Mouse (Mus musculus): ENCODE measurements around the gene Sacm1l. TPM values are rescaled to one million over a fixed set of nuclear protein-coding genes. Genes with fewer than 3 reads are reported as not detected.

Gene Sacm1l
- total RNA-seq (2021): 10 to 100 TPM; 19.2 to 23.7 TPM
- long read RNA-seq, experiment 1, transcript Sacm1l-201 (20 exons, 3,558 nt): major isoform, 18 of 20 reads
- long read RNA-seq, experiment 1, partial matches to known transcripts: 2 of 20 reads
- long read RNA-seq, experiment 1, other reads (novel, unspliced or antisense): 0 of 20 reads
- long read RNA-seq, experiment 2, transcript Sacm1l-201 (20 exons, 3,558 nt): major isoform, 30 of 32 reads
- long read RNA-seq, experiment 2, partial matches to known transcripts: 2 of 32 reads
- long read RNA-seq, experiment 2, other reads (novel, unspliced or antisense): 0 of 32 reads

GRCm38 (mm10) chr9:123529392-123530157, at the start of gene Sacm1l:
Gene Sacm1l (plus strand): TSS chr9:123529759.
- DNase-seq: peak; percentile 99
- intact Hi-C loops (cut with DNase I; ENCODE audit: low total_unique reads): no loop called here

- DNase-seq: no peak
- intact Hi-C loops (cut with DNase I; ENCODE audit: low total_unique reads): loop anchor here (5.0 kb wide), 1 partner anchor 37 kb away; no protein-coding TSS in a partner anchor
Measured at GRCm38 (mm10) chr9:123479876-123480252, 49.7 kb upstream of the Sacm1l start.

- no peak for DNase-seq
- intact Hi-C loops (cut with DNase I; ENCODE audit: low total_unique reads): loop anchor here (5.0 kb wide), 1 partner anchor 37 kb away; no protein-coding TSS in a partner anchor
Measured at GRCm38 (mm10) chr9:123480253-123480921, 49.2 kb upstream of the Sacm1l start.

GRCm38 (mm10) chr9:123481136-123481535, 48.4 kb upstream of the Sacm1l start:
- no peak for DNase-seq
- intact Hi-C loops (cut with DNase I; ENCODE audit: low total_unique reads): loop anchor here (5.0 kb wide), 1 partner anchor 36 kb away; no protein-coding TSS in a partner anchor

GRCm38 (mm10) chr9:123483598-123483997, 46.0 kb upstream of the Sacm1l start:
- intact Hi-C loops (cut with DNase I; ENCODE audit: low total_unique reads): loop anchor here (5.0 kb wide), 1 partner anchor 34 kb away; no protein-coding TSS in a partner anchor
- no peak for DNase-seq

GRCm38 (mm10) chr9:123484830-123485229, 44.7 kb upstream of the Sacm1l start:
- DNase-seq: no peak
- intact Hi-C loops (cut with DNase I; ENCODE audit: low total_unique reads): loop anchor here (5.0 kb wide), 1 partner anchor 32 kb away; no protein-coding TSS in a partner anchor

GRCm38 (mm10) chr9:123485561-123485960, 44.0 kb upstream of the Sacm1l start:
- intact Hi-C loops (cut with DNase I; ENCODE audit: low total_unique reads): no loop called here
- no peak for DNase-seq

- intact Hi-C loops (cut with DNase I; ENCODE audit: low total_unique reads): no loop called here
- DNase-seq: no peak
Measured at GRCm38 (mm10) chr9:123486635-123487034, 42.9 kb upstream of the Sacm1l start.

GRCm38 (mm10) chr9:123489073-123489472, 40.5 kb upstream of the Sacm1l start:
- DNase-seq: no peak
- intact Hi-C loops (cut with DNase I; ENCODE audit: low total_unique reads): no loop called here

GRCm38 (mm10) chr9:123489727-123490343, 39.7 kb upstream of the Sacm1l start:
- DNase-seq: peak; percentile 46
- intact Hi-C loops (cut with DNase I; ENCODE audit: low total_unique reads): no loop called here

- DNase-seq: no peak
- intact Hi-C loops (cut with DNase I; ENCODE audit: low total_unique reads): no loop called here
Measured at GRCm38 (mm10) chr9:123490930-123491329, 38.6 kb upstream of the Sacm1l start.

GRCm38 (mm10) chr9:123491917-123492585, 37.5 kb upstream of the Sacm1l start:
- no peak for DNase-seq
- intact Hi-C loops (cut with DNase I; ENCODE audit: low total_unique reads): no loop called here

GRCm38 (mm10) chr9:123496665-123497064, 32.9 kb upstream of the Sacm1l start:
- DNase-seq: no peak
- intact Hi-C loops (cut with DNase I; ENCODE audit: low total_unique reads): no loop called here

GRCm38 (mm10) chr9:123497906-123498305, 31.7 kb upstream of the Sacm1l start:
- intact Hi-C loops (cut with DNase I; ENCODE audit: low total_unique reads): no loop called here

GRCm38 (mm10) chr9:123500480-123500879, 29.1 kb upstream of the Sacm1l start:
- DNase-seq: no peak
- intact Hi-C loops (cut with DNase I; ENCODE audit: low total_unique reads): no loop called here

More at GRCm38 (mm10) chr9:123497906-123498305, 31.7 kb upstream of the Sacm1l start:
- no peak for DNase-seq

- DNase-seq: no peak
- intact Hi-C loops (cut with DNase I; ENCODE audit: low total_unique reads): no loop called here
Measured at GRCm38 (mm10) chr9:123503171-123503834, 26.3 kb upstream of the Sacm1l start.

- intact Hi-C loops (cut with DNase I; ENCODE audit: low total_unique reads): no loop called here
- DNase-seq: peak; percentile 52
Measured at GRCm38 (mm10) chr9:123504325-123504724, 25.2 kb upstream of the Sacm1l start.

GRCm38 (mm10) chr9:123505598-123505997, 24.0 kb upstream of the Sacm1l start:
- DNase-seq: no peak
- intact Hi-C loops (cut with DNase I; ENCODE audit: low total_unique reads): loop anchor here (5.0 kb wide), 1 partner anchor 53 kb away; no protein-coding TSS in a partner anchor

Data from gastrocnemius, postnatal 14 days (tissue).